Mouse (Mus musculus) small intestine, adult 2 months (tissue): Measurements from ENCODE around the gene Mapk8ip2. TPM values are rescaled to one million over a fixed set of nuclear protein-coding genes. Genes with fewer than 3 reads are reported as not detected.

Source experiments
- H3K27ac ChIP-seq: fragments of 200-500 bp; 2 replicates; pipeline ENCODE4 v1.5.1; 2012; ENCODE audit warnings: low read depth, low read length, control low read depth, inconsistent platforms; ENCODE audit not compliant: insufficient read depth
- H3K27me3 ChIP-seq: fragments of 200-500 bp; 2 replicates; pipeline ENCODE4 v1.6.1; 2012; ENCODE audit warnings: mild to moderate bottlenecking, moderate library complexity, low read length, inconsistent platforms; ENCODE audit not compliant: control insufficient read depth, insufficient read depth
- H3K36me3 ChIP-seq: fragments of 200-500 bp; 2 replicates; pipeline ENCODE4 v1.6.1; 2012; ENCODE audit warnings: mild to moderate bottlenecking, low read length, control low read depth, inconsistent platforms; ENCODE audit not compliant: control insufficient read depth, insufficient read depth
- H3K4me1 ChIP-seq: fragments of 200-500 bp; 2 replicates; pipeline ENCODE4 v1.6.1; 2012; ENCODE audit warnings: low read length, inconsistent platforms, mixed read lengths; ENCODE audit not compliant: control insufficient read depth, insufficient read depth, insufficient read length
- H3K4me3 ChIP-seq: fragments of 200-500 bp; 2 replicates; pipeline ENCODE4 v1.5.1; 2012; ENCODE audit warnings: low read depth, mild to moderate bottlenecking, control low read depth, inconsistent platforms, low read length, moderate library complexity
- CTCF ChIP-seq: fragments of 200-500 bp; IDR thresholded peaks from 2 replicates; pipeline ENCODE4 v1.5.1; 2012; ENCODE audit warnings: low read depth, mild to moderate bottlenecking, control low read depth, inconsistent platforms, low read length, moderate library complexity, mixed read lengths; ENCODE audit not compliant: insufficient replicate concordance, insufficient read length; ENCODE audit errors: extremely low read depth
- POLR2A ChIP-seq: fragments of 200-500 bp; IDR thresholded peaks from 2 replicates; pipeline ENCODE4 v1.6.1; 2012; ENCODE audit warnings: low read depth, mild to moderate bottlenecking, control low read depth, inconsistent platforms, low read length, moderate library complexity
- WGBS: fragments of 180-500 bp; shearing (Covaris S2); methylation state at CpG from one replicate; pipeline ENCODE4 v1.1.7; 2018; 5-methylcytosine and 5-hydroxymethylcytosine counted together
- polyA plus RNA-seq: library from polyadenylated mRNA; depleted of rRNA; stranded (reverse); fragments of >200 nt; gene quantifications from 2 replicates; pipeline ENCODE4 v1.2.3, GENCODE M21; 2012

Mapk8ip2 gene
- polyA plus RNA-seq, 1 experiment, result 0.65 TPM

GRCm38 (mm10) chr15:89431271-89431670, 22.4 kb upstream of the Mapk8ip2 start:
- H3K4me1 ChIP-seq, result peaks cover 11% of the 10 kb centered on the region; the same call in 1 of the 2 replicates
- H3K4me3 ChIP-seq, result no peak overlapping the region
- WGBS, result 27% methylated on average over 3 of the region's 3 CpGs
- H3K27me3 ChIP-seq, result no peaks in the 10 kb centered on the region
- peak overlapping the region; percentile 92 for H3K27ac ChIP-seq
- no peak for TF ChIP-seq POLR2A
- TF ChIP-seq CTCF, result no peak
- H3K36me3 ChIP-seq, result peaks cover 19% of the 10 kb centered on the region

- peak overlapping the region; percentile 92 for H3K27ac ChIP-seq
- H3K36me3 ChIP-seq, result peaks cover 14% of the 10 kb centered on the region
- no peaks in the 10 kb centered on the region for H3K27me3 ChIP-seq
- H3K4me1 ChIP-seq, result peaks cover 11% of the 10 kb centered on the region; the same call in 1 of the 2 replicates
- TF ChIP-seq CTCF (no peak), POLR2A (no peak)
- 85% methylated on average over 6 of the region's 6 CpGs for WGBS
- H3K4me3 ChIP-seq, result no peak overlapping the region
Observed at GRCm38 (mm10) chr15:89431806-89432205, 21.9 kb upstream of the Mapk8ip2 start.

GRCm38 (mm10) chr15:89432946-89433345, 20.8 kb upstream of the Mapk8ip2 start:
- Histone ChIP-seq H3K27ac (no peak overlapping the region), H3K4me1 (peaks cover 11% of the 10 kb centered on the region; the same call in 1 of the 2 replicates), H3K27me3 (no peaks in the 10 kb centered on the region), H3K4me3 (no peak overlapping the region), H3K36me3 (peaks cover 4% of the 10 kb centered on the region; the same call in 1 of the 2 replicates)
- TF ChIP-seq POLR2A, result no peak
- WGBS, result 83% methylated on average over 4 of the region's 4 CpGs

- no peak overlapping the region for H3K27ac ChIP-seq
- H3K4me1 ChIP-seq, result peaks cover 10% of the 10 kb centered on the region; the same call in 1 of the 2 replicates
- TF ChIP-seq POLR2A (no peak), CTCF (no peak)
- WGBS, result 67% methylated on average over 3 of the region's 3 CpGs
- H3K4me3 ChIP-seq, result no peak overlapping the region
- no peaks in the 10 kb centered on the region for H3K36me3 ChIP-seq
- no peaks in the 10 kb centered on the region for H3K27me3 ChIP-seq
Observed at GRCm38 (mm10) chr15:89434136-89434535, 19.6 kb upstream of the Mapk8ip2 start.

- TF ChIP-seq CTCF (no peak), POLR2A (no peak)
- 83% methylated on average over 5 of the region's 5 CpGs for WGBS
- Histone ChIP-seq H3K36me3 (no peaks in the 10 kb centered on the region), H3K27me3 (no peaks in the 10 kb centered on the region), H3K4me1 (peaks cover 9% of the 10 kb centered on the region; the same call in 1 of the 2 replicates), H3K4me3 (no peak overlapping the region), H3K27ac (no peak overlapping the region)
Observed at GRCm38 (mm10) chr15:89435878-89436277, 17.8 kb upstream of the Mapk8ip2 start.

- TF ChIP-seq CTCF (no peak), POLR2A (no peak)
- H3K36me3 ChIP-seq, result no peaks in the 10 kb centered on the region
- no peaks in the 10 kb centered on the region for H3K27me3 ChIP-seq
- no peak overlapping the region for H3K4me3 ChIP-seq
- WGBS, result 44% methylated on average over 8 of the region's 8 CpGs
- H3K27ac ChIP-seq, result no peak overlapping the region
- 0 out of 2 replicates have a peak, but pooled peaks cover 1% of the 10 kb centered on the region for H3K4me1 ChIP-seq
Observed at GRCm38 (mm10) chr15:89442486-89443070, 11.1 kb upstream of the Mapk8ip2 start.

GRCm38 (mm10) chr15:89452906-89453864, 528 bp upstream of the Mapk8ip2 start:
- Histone ChIP-seq H3K4me3 (no peak overlapping the region; the same call in 1 of the 2 replicates), H3K27me3 (peaks cover 13% of the 10 kb centered on the region), H3K27ac (no peak overlapping the region), H3K4me1 (peaks cover 7% of the 10 kb centered on the region), H3K36me3 (no peaks in the 10 kb centered on the region)
- TF ChIP-seq CTCF (no peak), POLR2A (no peak)
- 7% methylated on average over 24 of the region's 24 CpGs for WGBS
